Mouse (Mus musculus) kidney, postnatal 4 days (tissue): ENCODE measurements around the gene Tmem109.

Source experiments
- DNase-seq, 2 experiments: peaks; one replicate each; pipeline ENCODE4 v3.0.0; 2021; ENCODE audit warnings: mixed read lengths in 2 of 2

The Tmem109 gene

GRCm38 (mm10) chr19:10839010-10839892, 42.5 kb downstream of the Tmem109 start, which contains the start of gene Slc15a3:
Gene Slc15a3, plus strand, starts transcription at chr19:10839727.
- DNase-seq = no peak

GRCm38 (mm10) chr19:10835671-10836070, 46.1 kb downstream of the Tmem109 start:
- DNase-seq = no peak

GRCm38 (mm10) chr19:10833611-10834010, 48.2 kb downstream of the Tmem109 start:
- DNase-seq = no peak

DNA sequence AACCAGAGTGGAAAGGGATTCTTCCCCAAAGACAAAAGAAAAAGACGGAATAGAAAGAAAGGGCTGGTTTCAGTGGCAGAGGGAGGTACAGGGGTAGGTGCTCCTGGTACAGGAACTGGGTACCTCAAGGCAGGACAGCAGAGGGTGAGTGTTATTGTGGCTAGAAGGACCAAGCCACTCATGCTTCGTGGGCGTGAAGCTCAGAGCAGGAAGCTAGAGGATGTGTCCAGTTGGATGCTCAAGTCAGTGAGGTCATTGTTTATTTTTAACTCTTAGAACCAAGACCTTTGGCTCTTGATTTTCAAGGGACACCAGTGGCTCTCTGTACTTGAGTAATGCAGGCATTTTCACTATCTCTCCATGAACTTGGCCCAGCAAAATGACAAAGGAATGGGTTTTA, 49.8 kb downstream of the Tmem109 start:
- DNase-seq = no peak

GRCm38 (mm10) chr19:10831424-10831823, 50.4 kb downstream of the Tmem109 start:
- DNase-seq = peak; percentile 87 to 92

DNA sequence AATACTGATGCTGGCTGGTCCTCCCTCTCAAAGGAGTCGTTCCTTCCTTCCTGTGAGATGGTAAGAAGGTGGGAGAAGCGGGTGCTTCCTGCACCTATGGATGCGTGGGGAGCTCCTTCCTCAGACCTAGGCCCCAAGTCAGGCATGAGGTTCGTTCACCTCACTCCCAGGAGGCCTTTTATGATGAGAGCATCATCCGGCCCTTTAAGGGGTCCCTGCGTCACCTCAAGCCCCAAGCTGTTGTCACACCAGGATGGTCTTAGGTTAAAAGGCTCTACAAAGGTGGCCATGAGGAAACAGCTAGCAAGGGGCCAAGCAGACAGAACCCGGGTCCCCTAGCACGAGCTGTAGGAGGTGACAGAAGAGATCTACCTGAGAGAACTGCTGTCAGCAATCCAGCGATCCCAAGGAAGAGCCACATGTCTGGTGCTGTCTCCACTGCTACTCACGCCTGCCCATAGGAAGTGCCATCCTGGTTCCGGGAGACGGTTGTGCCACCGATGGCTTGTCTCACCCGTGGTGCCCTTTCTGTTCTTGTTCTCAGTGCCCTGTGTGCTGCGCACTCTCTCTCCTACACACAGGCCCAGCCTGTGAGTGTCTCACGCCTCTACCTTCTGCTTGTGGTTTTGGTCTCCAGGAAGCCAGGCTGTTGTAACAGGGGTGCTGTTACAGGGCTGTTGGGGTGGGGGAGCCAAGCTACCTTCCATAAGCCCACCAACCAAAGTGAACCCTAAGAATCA, 52.2 kb downstream of the Tmem109 start, which contains the start of gene Cd6:
Gene Cd6, minus strand, starts transcription at position 623 of the 740 bp plus-strand sequence.
- DNase-seq = no peak

DNA sequence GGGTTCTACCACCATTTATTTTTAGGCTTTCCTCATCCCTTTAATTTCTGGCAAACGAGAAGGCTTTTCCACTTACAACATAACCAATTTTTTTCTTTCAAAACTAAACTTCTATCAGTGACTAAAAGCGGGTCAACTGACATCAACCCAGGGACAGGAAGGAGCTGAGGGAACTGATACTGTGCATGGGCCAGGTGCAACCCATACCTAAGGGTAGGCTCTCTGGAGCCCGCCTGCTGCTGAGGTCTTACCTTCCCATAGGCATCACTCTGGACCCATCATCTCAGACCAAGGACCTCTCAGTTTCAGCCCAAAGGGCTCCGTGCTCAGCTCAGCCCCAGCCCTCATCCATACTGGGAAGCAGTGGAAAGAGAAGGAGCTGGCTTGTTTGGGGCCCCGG, 53.5 kb downstream of the Tmem109 start:
- DNase-seq = no peak

DNA sequence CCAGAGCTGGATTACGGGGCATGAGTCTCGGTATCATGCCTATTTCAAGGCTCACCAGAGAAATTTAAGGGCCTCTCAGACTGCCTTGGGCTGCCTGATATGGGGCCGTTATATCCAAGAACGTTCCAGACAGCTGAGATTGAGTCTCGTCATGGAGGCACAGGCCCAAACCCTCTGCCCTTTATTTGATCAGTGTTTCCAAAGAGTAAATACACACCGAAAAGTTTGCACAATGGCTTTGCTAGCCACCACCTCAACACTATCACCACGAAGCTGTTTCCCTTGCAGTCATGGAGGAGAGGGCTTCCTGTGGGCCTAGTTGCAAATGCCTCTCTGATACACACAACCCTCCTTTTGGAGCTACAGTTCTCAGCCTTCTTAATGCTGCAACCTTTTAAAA, 57.7 kb downstream of the Tmem109 start:
- DNase-seq = no peak

DNA sequence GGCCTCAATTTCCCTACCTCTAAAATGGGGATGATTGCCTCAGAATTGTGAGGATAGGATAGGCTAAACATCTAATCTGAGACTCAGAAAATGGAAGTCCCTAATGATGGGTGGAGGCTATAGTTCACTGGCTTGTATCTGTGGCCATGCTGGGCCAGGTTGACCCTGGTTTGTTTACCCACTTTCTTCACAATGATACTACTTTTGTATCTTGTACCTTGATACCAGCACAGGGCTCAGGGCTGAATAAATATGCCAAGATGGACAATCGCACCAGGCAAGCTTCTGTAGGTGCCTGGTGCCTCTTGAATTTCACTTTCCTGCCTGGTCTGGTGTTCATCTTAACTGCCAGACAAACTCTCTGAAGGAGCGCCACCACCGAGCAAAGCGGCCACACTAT, 59.3 kb downstream of the Tmem109 start:
- no peak for DNase-seq

DNA sequence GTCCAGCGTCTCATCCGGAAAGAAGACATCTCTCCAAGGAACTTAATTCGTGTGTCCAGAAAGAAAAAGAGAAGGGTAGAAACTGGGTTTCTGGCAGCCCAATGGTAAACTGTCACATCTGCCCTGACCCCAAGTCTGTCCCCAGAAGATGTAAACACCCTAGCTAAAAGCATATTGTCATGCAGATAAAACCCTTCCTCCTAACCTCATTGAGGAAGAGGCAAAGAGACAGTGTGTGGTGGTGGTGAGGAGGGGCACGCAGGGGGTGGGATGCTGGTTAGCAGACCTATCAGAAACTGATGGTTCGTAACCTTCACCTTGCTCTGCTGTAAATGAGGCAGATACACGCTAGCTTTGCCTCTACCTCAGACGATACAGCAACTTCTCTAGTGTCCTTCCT, 60.5 kb downstream of the Tmem109 start:
- no peak for DNase-seq
